Mouse (Mus musculus): ENCODE measurements around the gene Stxbp6. TPM values are rescaled to one million over a fixed set of nuclear protein-coding genes. Genes with fewer than 3 reads are reported as not detected.
"Not testable (repeated sequence)": the region's sequence is repeated elsewhere in the genome, so short reads cannot be mapped to it uniquely, and the experiment has no call there.

Stxbp6 gene
- polyA plus RNA-seq (2016; fragmentation: Nextera tagmentation; extraction: Ambion mirVana) = 15.4 and 15.6 TPM in 2 replicates

DNA sequence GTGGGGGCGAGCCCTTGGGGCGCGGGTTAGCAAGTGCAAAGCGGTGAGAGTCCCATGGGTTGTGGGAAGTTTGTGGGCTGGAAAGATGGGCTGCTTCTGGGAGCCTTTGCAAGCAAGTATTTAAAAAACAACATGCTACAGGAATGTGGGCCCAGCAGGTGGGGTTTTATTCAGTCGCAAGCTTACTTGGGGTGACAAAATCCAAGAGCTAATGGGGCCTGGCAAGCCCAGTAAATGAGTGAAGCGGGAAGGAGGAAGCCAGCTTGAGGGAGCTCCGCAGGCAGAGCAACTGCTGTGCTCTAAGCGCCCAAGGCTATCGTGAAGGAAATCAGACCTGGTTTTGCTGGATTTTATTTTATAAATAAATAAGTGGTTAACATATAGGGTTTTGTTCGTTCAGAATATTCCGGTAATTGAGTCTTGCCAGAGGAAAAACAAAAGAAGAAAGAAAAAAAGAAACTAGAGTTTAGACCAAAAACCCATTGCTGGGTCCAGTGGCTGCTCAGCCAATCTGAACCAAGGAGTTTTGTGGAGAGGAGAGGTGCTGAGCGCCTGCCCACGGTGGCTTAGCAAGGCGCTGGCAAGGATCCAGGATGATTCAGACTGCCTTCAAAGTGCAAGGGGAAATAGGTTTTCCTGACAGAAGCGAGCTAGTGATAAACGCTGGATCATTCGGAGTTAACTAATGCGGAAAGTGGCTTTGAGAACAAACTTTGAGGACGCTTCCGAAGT, at the start of gene Stxbp6:
Stxbp6 (minus strand) TSS at position 99 of the 732 bp plus-strand sequence.
- H3K9ac ChIP-seq (replicated peaks) = peak within 1 kb of the TSS; percentile 77
- peak within 1 kb of the TSS; percentile 78 for H3K27ac ChIP-seq (replicated peaks)
- H3K27me3 ChIP-seq = peaks cover 5% of the 10 kb centered on the region; the same call in 1 of the 2 replicates
- peaks cover 16% of the 10 kb centered on the region for H3K4me1 ChIP-seq
- WGBS = 2% methylated on average over 20 of the region's 20 CpGs
- peak within 1 kb of the TSS; percentile 93 for H3K4me2 ChIP-seq (replicated peaks)
- H3K4me3 ChIP-seq = peak within 1 kb of the TSS; percentile 72
- ATAC-seq (ENCODE audit: low FRiP score, low read depth) = peak; percentile 24
- no peaks in the 10 kb centered on the region for H3K9me3 ChIP-seq
- no peaks in the 10 kb centered on the region for H3K36me3 ChIP-seq

DNA sequence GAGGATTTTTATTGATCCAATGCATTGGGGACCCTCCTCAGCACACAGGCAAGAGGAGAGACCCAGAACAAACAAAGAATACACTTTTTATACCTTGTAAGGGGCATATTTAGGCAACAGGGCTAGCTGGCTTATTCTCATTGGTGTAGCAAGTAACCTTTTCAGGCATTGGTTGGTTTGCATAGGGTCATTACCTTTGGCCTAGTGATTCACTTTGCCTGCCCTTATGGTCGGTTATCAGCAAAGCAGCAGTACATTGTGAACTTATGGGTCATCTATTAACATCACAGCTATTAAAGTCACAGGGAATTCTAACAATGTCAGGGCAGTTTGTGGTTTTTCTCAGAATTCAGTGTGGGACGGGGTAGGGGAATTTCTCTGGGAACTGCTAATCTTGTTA, 28.4 kb upstream of the Stxbp6 start:
- not testable (repeated sequence) for H3K27me3 ChIP-seq; H3K9me3 ChIP-seq; H3K36me3 ChIP-seq; H3K4me1 ChIP-seq; H3K9ac ChIP-seq (replicated peaks); H3K4me2 ChIP-seq (replicated peaks); H3K27ac ChIP-seq (replicated peaks); ATAC-seq (ENCODE audit: low FRiP score, low read depth); H3K4me3 ChIP-seq
- WGBS = 82% methylated on average over 2 of the region's 2 CpGs

DNA sequence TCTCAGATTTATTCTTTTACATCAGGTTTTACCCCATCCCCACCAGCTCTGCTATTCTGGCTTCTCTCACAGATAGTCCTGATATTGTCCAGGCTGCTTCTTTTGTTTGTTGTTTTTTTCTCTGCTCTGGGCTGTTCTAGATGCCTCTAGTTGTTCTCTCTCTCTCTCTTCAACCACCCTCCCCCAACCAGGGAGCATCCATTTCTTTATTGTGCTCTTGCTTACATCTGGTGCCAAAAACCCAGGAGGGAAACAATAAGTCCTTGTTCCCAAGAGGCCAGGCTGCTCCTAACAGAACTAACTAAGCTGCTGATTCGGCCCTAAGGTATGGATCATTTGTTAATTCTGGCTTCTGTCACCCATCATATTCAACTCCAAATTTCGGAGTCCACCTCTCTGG, 19.2 kb upstream of the Stxbp6 start:
- WGBS = 73% methylated on average over 2 of the region's 2 CpGs
- ATAC-seq (ENCODE audit: low FRiP score, low read depth) = no peak
- no peak overlapping the region for H3K4me2 ChIP-seq (replicated peaks)

GRCm38 (mm10) chr12:45092444-45092843, 17.9 kb upstream of the Stxbp6 start:
- Histone ChIP-seq H3K4me3 (no peak overlapping the region), H3K9me3 (no peaks in the 10 kb centered on the region), H3K36me3 (no peaks in the 10 kb centered on the region), H3K27me3 (no peaks in the 10 kb centered on the region), H3K27ac (replicated peaks) (no peak overlapping the region), H3K4me2 (replicated peaks) (no peak overlapping the region), H3K4me1 (no peaks in the 10 kb centered on the region), H3K9ac (replicated peaks) (no peak overlapping the region)
- WGBS = 82% methylated on average over 3 of the region's 3 CpGs
- ATAC-seq (ENCODE audit: low FRiP score, low read depth) = no peak

More for the DNA sequence above, 19.2 kb upstream of the Stxbp6 start:
- Histone ChIP-seq H3K9me3 (no peaks in the 10 kb centered on the region), H3K4me3 (no peak overlapping the region), H3K27me3 (no peaks in the 10 kb centered on the region), H3K9ac (replicated peaks) (no peak overlapping the region), H3K27ac (replicated peaks) (no peak overlapping the region), H3K36me3 (no peaks in the 10 kb centered on the region), H3K4me1 (no peaks in the 10 kb centered on the region)

DNA sequence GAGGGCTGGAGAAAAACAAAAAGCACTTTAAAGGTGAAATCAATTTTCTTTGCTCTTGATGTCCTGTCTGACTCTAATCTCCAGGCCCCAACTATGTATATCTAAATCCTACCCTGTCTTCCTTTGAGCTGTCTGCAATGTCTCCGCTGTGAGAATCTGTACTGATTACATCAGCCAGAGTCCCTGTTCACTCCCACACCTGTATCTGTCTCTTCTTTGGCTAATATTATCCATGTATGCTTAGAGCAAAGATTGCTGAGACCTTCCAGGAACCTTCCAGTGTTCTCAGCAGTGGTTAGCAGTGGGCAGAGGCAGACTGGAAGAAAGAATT, 8.6 kb upstream of the Stxbp6 start:
- no peak overlapping the region for H3K4me2 ChIP-seq (replicated peaks)
- no peak overlapping the region for H3K27ac ChIP-seq (replicated peaks)
- H3K36me3 ChIP-seq = no peaks in the 10 kb centered on the region
- no peak for ATAC-seq (ENCODE audit: low FRiP score, low read depth)
- 74% methylated on average over 1 of the region's 1 CpGs for WGBS
- no peaks in the 10 kb centered on the region for H3K27me3 ChIP-seq
- H3K4me1 ChIP-seq = no peaks in the 10 kb centered on the region
- no peak overlapping the region for H3K9ac ChIP-seq (replicated peaks)
- H3K9me3 ChIP-seq = no peaks in the 10 kb centered on the region
- H3K4me3 ChIP-seq = no peak overlapping the region

GRCm38 (mm10) chr12:45082379-45083144, 8.1 kb upstream of the Stxbp6 start:
- Histone ChIP-seq H3K4me2 (replicated peaks) (no peak overlapping the region), H3K9ac (replicated peaks) (no peak overlapping the region), H3K36me3 (no peaks in the 10 kb centered on the region), H3K27me3 (no peaks in the 10 kb centered on the region), H3K9me3 (no peaks in the 10 kb centered on the region), H3K4me3 (no peak overlapping the region), H3K27ac (replicated peaks) (no peak overlapping the region), H3K4me1 (no peaks in the 10 kb centered on the region)
- no peak for ATAC-seq (ENCODE audit: low FRiP score, low read depth)
- 89% methylated on average over 4 of the region's 4 CpGs for WGBS

- Histone ChIP-seq H3K27me3 (no peaks in the 10 kb centered on the region), H3K9me3 (no peaks in the 10 kb centered on the region), H3K4me1 (no peaks in the 10 kb centered on the region)
These were observed 7.1 kb upstream of the Stxbp6 start for GRCm38 (mm10) chr12:45081617-45082016.

DNA sequence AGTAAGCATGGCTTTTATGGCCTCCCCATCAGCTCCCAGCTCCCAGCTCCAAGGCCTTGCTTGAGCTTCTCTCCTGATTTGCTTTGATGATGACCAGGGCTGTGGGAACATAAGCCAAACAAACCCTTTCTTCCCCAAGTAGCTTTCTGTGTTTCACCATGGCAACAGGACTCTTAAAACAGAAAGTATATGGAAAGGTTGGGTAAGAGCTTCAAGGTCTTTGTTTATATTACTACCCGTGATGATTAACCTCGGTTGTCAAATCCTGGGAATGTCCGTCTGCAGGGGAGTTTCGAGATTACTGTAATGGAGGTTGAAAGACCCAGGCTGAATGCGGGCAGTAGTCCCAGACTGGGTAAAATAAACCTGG, 6.2 kb upstream of the Stxbp6 start:
- ATAC-seq (ENCODE audit: low FRiP score, low read depth) = no peak
- Histone ChIP-seq H3K9ac (replicated peaks) (no peak overlapping the region), H3K9me3 (no peaks in the 10 kb centered on the region), H3K36me3 (no peaks in the 10 kb centered on the region), H3K27me3 (no peaks in the 10 kb centered on the region), H3K4me1 (no peaks in the 10 kb centered on the region), H3K4me3 (no peak overlapping the region), H3K27ac (replicated peaks) (no peak overlapping the region), H3K4me2 (replicated peaks) (no peak overlapping the region)
- WGBS = 73% methylated on average over 5 of the region's 5 CpGs

More at GRCm38 (mm10) chr12:45081617-45082016, 7.1 kb upstream of the Stxbp6 start:
- H3K4me2 ChIP-seq (replicated peaks) = no peak overlapping the region
- no peak for ATAC-seq (ENCODE audit: low FRiP score, low read depth)
- H3K9ac ChIP-seq (replicated peaks) = no peak overlapping the region
- H3K4me3 ChIP-seq = no peak overlapping the region
- no peak overlapping the region for H3K27ac ChIP-seq (replicated peaks)
- no peaks in the 10 kb centered on the region for H3K36me3 ChIP-seq
- WGBS = 64% methylated on average over 1 of the region's 1 CpGs

GRCm38 (mm10) chr12:45080036-45080752, 5.7 kb upstream of the Stxbp6 start:
- H3K9ac ChIP-seq (replicated peaks) = no peak overlapping the region
- peaks cover 4% of the 10 kb centered on the region; the same call in 1 of the 2 replicates for H3K27me3 ChIP-seq
- no peak overlapping the region for H3K27ac ChIP-seq (replicated peaks)
- no peak overlapping the region for H3K4me3 ChIP-seq
- ATAC-seq (ENCODE audit: low FRiP score, low read depth) = no peak
- no peaks in the 10 kb centered on the region for H3K36me3 ChIP-seq
- 84% methylated on average over 5 of the region's 5 CpGs for WGBS
- no peaks in the 10 kb centered on the region for H3K9me3 ChIP-seq
- H3K4me1 ChIP-seq = peaks cover 4% of the 10 kb centered on the region
- no peak overlapping the region for H3K4me2 ChIP-seq (replicated peaks)

DNA sequence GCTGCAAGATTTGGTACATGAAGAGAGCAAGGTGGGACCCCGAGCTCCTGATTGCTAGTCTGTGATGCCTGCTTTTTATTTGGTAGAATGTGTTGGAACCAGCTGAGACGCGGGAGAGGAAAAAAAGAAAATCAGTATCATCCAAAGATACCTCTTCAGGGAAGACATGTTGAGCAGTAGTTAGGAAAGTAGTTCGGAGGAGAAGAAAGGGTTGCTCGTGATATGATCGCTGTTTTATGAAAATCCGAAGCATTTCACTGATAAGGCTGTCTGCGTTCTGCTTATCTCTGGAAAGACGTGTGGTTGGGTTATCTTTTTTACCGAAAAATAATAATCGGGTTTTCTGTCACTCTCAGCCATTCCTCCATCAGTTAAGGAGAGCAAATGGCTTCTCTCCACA, 1.1 kb upstream of the Stxbp6 start:
- Histone ChIP-seq H3K4me1 (peaks cover 16% of the 10 kb centered on the region), H3K27ac (replicated peaks) (no peak overlapping the region), H3K36me3 (no peaks in the 10 kb centered on the region), H3K9ac (replicated peaks) (no peak overlapping the region), H3K27me3 (peaks cover 5% of the 10 kb centered on the region; the same call in 1 of the 2 replicates), H3K9me3 (no peaks in the 10 kb centered on the region), H3K4me3 (no peak overlapping the region), H3K4me2 (replicated peaks) (peak overlapping the region; percentile 93)
- WGBS = 75% methylated on average over 11 of the region's 11 CpGs
- no peak for ATAC-seq (ENCODE audit: low FRiP score, low read depth)

DNA sequence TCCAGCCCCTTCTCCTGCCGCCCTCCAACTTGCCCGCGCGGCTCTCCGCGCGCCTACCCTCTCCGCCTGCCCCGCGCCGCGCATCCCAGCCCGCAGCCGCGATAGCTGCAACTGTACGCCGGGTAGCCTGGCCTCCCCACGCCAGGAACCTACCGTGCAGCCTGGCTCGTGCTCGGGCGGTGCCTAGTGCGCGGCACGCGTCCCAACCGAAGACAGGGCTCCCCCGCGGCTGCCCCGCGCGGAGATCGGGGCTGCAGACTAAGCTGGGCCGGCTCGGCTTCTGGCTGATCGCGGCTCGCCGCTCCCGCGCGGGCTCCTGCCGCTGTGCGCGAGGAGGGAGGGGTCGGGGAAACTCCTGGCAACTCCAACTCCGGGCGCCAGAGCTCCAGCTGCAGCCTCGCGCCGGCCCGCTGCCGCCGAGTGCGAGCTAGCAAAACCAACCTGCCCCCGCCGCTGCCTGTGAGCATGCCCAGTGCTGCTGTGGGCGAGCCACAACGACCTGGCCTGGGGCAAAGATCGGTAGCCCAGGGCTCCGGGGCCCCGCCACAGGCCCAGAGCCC, 387 bp downstream of the Stxbp6 start:
- Histone ChIP-seq H3K4me2 (replicated peaks) (peak overlapping the region; percentile 93), H3K4me1 (peaks cover 16% of the 10 kb centered on the region), H3K27ac (replicated peaks) (peak overlapping the region; percentile 78), H3K9ac (replicated peaks) (peak overlapping the region; percentile 77), H3K27me3 (peaks cover 5% of the 10 kb centered on the region; the same call in 1 of the 2 replicates), H3K9me3 (no peaks in the 10 kb centered on the region), H3K4me3 (peak overlapping the region; percentile 72), H3K36me3 (no peaks in the 10 kb centered on the region)
- WGBS = under 1% methylated on average over 61 of the region's 62 CpGs
- ATAC-seq (ENCODE audit: low FRiP score, low read depth) = peak; percentile 90
